Mouse (Mus musculus): ENCODE data around the gene Rnf115. TPM values are rescaled to one million over a fixed set of nuclear protein-coding genes. Genes with fewer than 3 reads are reported as not detected.

Rnf115 gene
- polyA plus RNA-seq, 1 experiment from 2014 or later: 72.1 TPM

GRCm38 (mm10) chr3:96690298-96690697 lies 37.2 kb upstream of the Rnf115 start:
- Histone ChIP-seq H3K36me3 (ENCODE audit: control insufficient read depth, insufficient read depth, low read length) (no peaks in the 10 kb centered on the region), H3K4me3 (ENCODE audit: low read length) (no peak overlapping the region), H3K4me2 (replicated peaks; ENCODE audit: low read depth, low read length) (no peak overlapping the region), H3K9ac (ENCODE audit: low read depth, low read length) (no peak overlapping the region), H3K27ac (ENCODE audit: low read depth, low read length) (no peak overlapping the region), H3K27me3 (ENCODE audit: control insufficient read depth, insufficient read depth, low read length) (peaks cover 3% of the 10 kb centered on the region; the same call in 1 of the 2 replicates), H3K4me1 (ENCODE audit: control insufficient read depth, insufficient read depth, low read length) (0 out of 2 replicates have a peak, but pooled peaks cover under 1% of the 10 kb centered on the region), H3K9me3 (ENCODE audit: control insufficient read depth, low read length) (no peaks in the 10 kb centered on the region)
- ATAC-seq (ENCODE audit: low FRiP score, low TSS enrichment): no peak
- 52% methylated on average over 3 of the region's 3 CpGs for WGBS

- H3K36me3 ChIP-seq (ENCODE audit: control insufficient read depth, insufficient read depth, low read length): no peaks in the 10 kb centered on the region
- 0 out of 2 replicates have a peak, but pooled peaks cover 9% of the 10 kb centered on the region for H3K4me1 ChIP-seq (ENCODE audit: control insufficient read depth, insufficient read depth, low read length)
- 22% methylated on average over 3 of the region's 3 CpGs for WGBS
- no peak overlapping the region for H3K9ac ChIP-seq (ENCODE audit: low read depth, low read length)
- H3K4me3 ChIP-seq (ENCODE audit: low read length): no peak overlapping the region
- ATAC-seq (ENCODE audit: low FRiP score, low TSS enrichment): no peak
- no peak overlapping the region for H3K27ac ChIP-seq (ENCODE audit: low read depth, low read length)
- no peaks in the 10 kb centered on the region for H3K9me3 ChIP-seq (ENCODE audit: control insufficient read depth, low read length)
- H3K27me3 ChIP-seq (ENCODE audit: control insufficient read depth, insufficient read depth, low read length): 0 out of 2 replicates have a peak, but pooled peaks cover 3% of the 10 kb centered on the region
- no peak overlapping the region for H3K4me2 ChIP-seq (replicated peaks; ENCODE audit: low read depth, low read length)
Measured at GRCm38 (mm10) chr3:96692506-96692905, 35.0 kb upstream of the Rnf115 start.

GRCm38 (mm10) chr3:96693579-96693978 lies 33.9 kb upstream of the Rnf115 start:
- 95% methylated on average over 1 of the region's 1 CpGs for WGBS
- no peaks in the 10 kb centered on the region for H3K36me3 ChIP-seq (ENCODE audit: control insufficient read depth, insufficient read depth, low read length)
- ATAC-seq (ENCODE audit: low FRiP score, low TSS enrichment): no peak

GRCm38 (mm10) chr3:96696198-96696765 lies 31.2 kb upstream of the Rnf115 start, which contains the start of gene Pias3:
Pias3 (plus strand) TSS chr3:96696384.
- Histone ChIP-seq H3K4me3 (ENCODE audit: low read length) (peak within 1 kb of the TSS; percentile 78), H3K4me2 (replicated peaks; ENCODE audit: low read depth, low read length) (peak within 1 kb of the TSS; percentile 70), H3K9me3 (ENCODE audit: control insufficient read depth, low read length) (no peaks in the 10 kb centered on the region), H3K27ac (ENCODE audit: low read depth, low read length) (peak within 1 kb of the TSS; percentile 81), H3K36me3 (ENCODE audit: control insufficient read depth, insufficient read depth, low read length) (peaks cover 15% of the 10 kb centered on the region), H3K9ac (ENCODE audit: low read depth, low read length) (peak within 1 kb of the TSS; percentile 87), H3K27me3 (ENCODE audit: control insufficient read depth, insufficient read depth, low read length) (no peaks in the 10 kb centered on the region), H3K4me1 (ENCODE audit: control insufficient read depth, insufficient read depth, low read length) (peaks cover 23% of the 10 kb centered on the region)
- under 1% methylated on average over 35 of the region's 35 CpGs for WGBS
- ATAC-seq (ENCODE audit: low FRiP score, low TSS enrichment): peak; percentile 89

More at GRCm38 (mm10) chr3:96693579-96693978, 33.9 kb upstream of the Rnf115 start:
- no peak overlapping the region for H3K4me2 ChIP-seq (replicated peaks; ENCODE audit: low read depth, low read length)
- no peak overlapping the region for H3K27ac ChIP-seq (ENCODE audit: low read depth, low read length)
- H3K4me1 ChIP-seq (ENCODE audit: control insufficient read depth, insufficient read depth, low read length): 0 out of 2 replicates have a peak, but pooled peaks cover 16% of the 10 kb centered on the region
- no peak overlapping the region for H3K4me3 ChIP-seq (ENCODE audit: low read length)
- no peak overlapping the region for H3K9ac ChIP-seq (ENCODE audit: low read depth, low read length)
- no peaks in the 10 kb centered on the region for H3K9me3 ChIP-seq (ENCODE audit: control insufficient read depth, low read length)
- H3K27me3 ChIP-seq (ENCODE audit: control insufficient read depth, insufficient read depth, low read length): no peaks in the 10 kb centered on the region

GRCm38 (mm10) chr3:96696766-96697732 lies 30.4 kb upstream of the Rnf115 start:
- Histone ChIP-seq H3K4me2 (replicated peaks; ENCODE audit: low read depth, low read length) (peak overlapping the region; percentile 70), H3K9ac (ENCODE audit: low read depth, low read length) (peak overlapping the region; percentile 87), H3K27me3 (ENCODE audit: control insufficient read depth, insufficient read depth, low read length) (no peaks in the 10 kb centered on the region), H3K4me1 (ENCODE audit: control insufficient read depth, insufficient read depth, low read length) (peaks cover 23% of the 10 kb centered on the region), H3K9me3 (ENCODE audit: control insufficient read depth, low read length) (no peaks in the 10 kb centered on the region), H3K36me3 (ENCODE audit: control insufficient read depth, insufficient read depth, low read length) (peaks cover 22% of the 10 kb centered on the region), H3K4me3 (ENCODE audit: low read length) (peak overlapping the region; percentile 78), H3K27ac (ENCODE audit: low read depth, low read length) (peak overlapping the region; percentile 81)
- peak; percentile 93 for ATAC-seq (ENCODE audit: low FRiP score, low TSS enrichment)
- under 1% methylated on average over 75 of the region's 85 CpGs for WGBS

- peaks cover 39% of the 10 kb centered on the region for H3K36me3 ChIP-seq (ENCODE audit: control insufficient read depth, insufficient read depth, low read length)
- 32% methylated on average over 19 of the region's 19 CpGs for WGBS
- H3K9ac ChIP-seq (ENCODE audit: low read depth, low read length): peak overlapping the region; percentile 24; the same call in 1 of the 2 replicates
- no peaks in the 10 kb centered on the region for H3K9me3 ChIP-seq (ENCODE audit: control insufficient read depth, low read length)
- no peaks in the 10 kb centered on the region for H3K27me3 ChIP-seq (ENCODE audit: control insufficient read depth, insufficient read depth, low read length)
- no peak overlapping the region for H3K4me3 ChIP-seq (ENCODE audit: low read length)
- peaks cover 23% of the 10 kb centered on the region for H3K4me1 ChIP-seq (ENCODE audit: control insufficient read depth, insufficient read depth, low read length)
- H3K27ac ChIP-seq (ENCODE audit: low read depth, low read length): no peak overlapping the region
- ATAC-seq (ENCODE audit: low FRiP score, low TSS enrichment): no peak
- peak overlapping the region; percentile 9; the same call in 1 of the 2 replicates for H3K4me2 ChIP-seq (replicated peaks; ENCODE audit: low read depth, low read length)
Measured at GRCm38 (mm10) chr3:96698993-96699690, 28.3 kb upstream of the Rnf115 start.

GRCm38 (mm10) chr3:96700376-96700775 lies 27.1 kb upstream of the Rnf115 start:
- H3K36me3 ChIP-seq (ENCODE audit: control insufficient read depth, insufficient read depth, low read length): peaks cover 50% of the 10 kb centered on the region
- no peak overlapping the region for H3K4me2 ChIP-seq (replicated peaks; ENCODE audit: low read depth, low read length)
- peaks cover 22% of the 10 kb centered on the region for H3K4me1 ChIP-seq (ENCODE audit: control insufficient read depth, insufficient read depth, low read length)
- no peak overlapping the region for H3K9ac ChIP-seq (ENCODE audit: low read depth, low read length)
- H3K9me3 ChIP-seq (ENCODE audit: control insufficient read depth, low read length): no peaks in the 10 kb centered on the region
- WGBS: 65% methylated on average over 7 of the region's 7 CpGs
- H3K27me3 ChIP-seq (ENCODE audit: control insufficient read depth, insufficient read depth, low read length): no peaks in the 10 kb centered on the region
- ATAC-seq (ENCODE audit: low FRiP score, low TSS enrichment): no peak
- H3K27ac ChIP-seq (ENCODE audit: low read depth, low read length): no peak overlapping the region
- no peak overlapping the region for H3K4me3 ChIP-seq (ENCODE audit: low read length)

- H3K4me2 ChIP-seq (replicated peaks; ENCODE audit: low read depth, low read length): no peak overlapping the region
- WGBS: 84% methylated on average over 4 of the region's 4 CpGs
- no peak overlapping the region for H3K27ac ChIP-seq (ENCODE audit: low read depth, low read length)
- H3K4me3 ChIP-seq (ENCODE audit: low read length): no peak overlapping the region
- peaks cover 15% of the 10 kb centered on the region for H3K4me1 ChIP-seq (ENCODE audit: control insufficient read depth, insufficient read depth, low read length)
- H3K9ac ChIP-seq (ENCODE audit: low read depth, low read length): no peak overlapping the region
- no peaks in the 10 kb centered on the region for H3K9me3 ChIP-seq (ENCODE audit: control insufficient read depth, low read length)
- no peak for ATAC-seq (ENCODE audit: low FRiP score, low TSS enrichment)
- peaks cover 56% of the 10 kb centered on the region for H3K36me3 ChIP-seq (ENCODE audit: control insufficient read depth, insufficient read depth, low read length)
- H3K27me3 ChIP-seq (ENCODE audit: control insufficient read depth, insufficient read depth, low read length): no peaks in the 10 kb centered on the region
Measured at GRCm38 (mm10) chr3:96701003-96701402, 26.5 kb upstream of the Rnf115 start.

Measured in kidney, embryonic 14.5 days (tissue).